Mouse (Mus musculus) hindlimb bud, embryonic 11.5 days (tissue): ENCODE measurements at regions not wholly inside any gene's neighbourhood (a gene's known extent, or its start where the extent isn't known, plus 50 kb on each side); places are given as distances from the start of the nearest gene placed in this dataset.

Experiments
- DNase-seq: peaks from one replicate; pipeline ENCODE4 v3.0.0-alpha.2; 2012; ENCODE audit warnings: low read depth, low spot score; ENCODE audit errors: extremely low spot score

- DNase-seq, result no peak
Measured at GRCm38 (mm10) chr7:58557535-58557934, 98.4 kb upstream of the Atp10a start.

- no peak for DNase-seq
Measured at GRCm38 (mm10) chr7:58568807-58569206, 87.2 kb upstream of the Atp10a start.

- DNase-seq, result peak; percentile 26
Measured at GRCm38 (mm10) chr7:58584241-58584820, 71.6 kb upstream of the Atp10a start.

GRCm38 (mm10) chr7:58585626-58586256 lies 70.2 kb upstream of the Atp10a start:
- no peak for DNase-seq

- DNase-seq, result no peak
Measured at GRCm38 (mm10) chr7:58595951-58596350, 60.0 kb upstream of the Atp10a start.
